Mouse (Mus musculus) induced T-regulatory cell, adult 2 months (primary cell): ENCODE results near the gene Tmem121b.
A peak's percentile ranks its signal among the peaks of the same experiment; 100 is the strongest.

Experiments used
- DNase-seq: peaks from one replicate; pipeline ENCODE4 v3.0.0-alpha.2; 2012; ENCODE audit warnings: low read depth

Tmem121b gene

GRCm38 (mm10) chr6:120465393-120465792 is 28.2 kb downstream of the Tmem121b start:
- peak; percentile 34 for DNase-seq

DNA sequence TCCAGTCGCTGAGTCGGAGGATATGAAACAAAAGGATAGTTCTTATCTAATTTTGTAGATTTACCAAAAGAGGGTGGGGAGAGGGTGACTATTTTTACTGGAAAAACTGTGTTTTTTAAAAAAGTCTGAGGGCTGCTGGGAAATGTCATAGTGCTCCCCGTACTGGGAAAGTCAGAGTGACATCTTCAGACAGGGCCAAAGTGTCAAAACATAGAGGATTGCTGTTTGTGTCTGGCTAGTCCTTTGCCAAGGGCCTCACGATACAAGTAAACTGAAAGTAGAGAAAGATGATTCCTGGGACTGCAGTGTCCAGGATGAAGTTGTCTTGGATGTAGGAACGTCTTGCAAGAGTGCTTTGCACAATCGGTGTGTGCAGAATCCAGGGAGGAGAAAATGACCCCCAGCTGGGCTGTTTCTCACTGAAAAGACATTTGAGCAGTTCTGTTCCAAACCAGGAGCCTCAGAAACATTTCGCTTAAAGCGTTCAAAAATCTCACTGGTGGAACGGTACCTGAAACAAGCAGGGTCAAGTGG is 29.1 kb downstream of the Tmem121b start:
- DNase-seq, result peak; percentile 38

DNA sequence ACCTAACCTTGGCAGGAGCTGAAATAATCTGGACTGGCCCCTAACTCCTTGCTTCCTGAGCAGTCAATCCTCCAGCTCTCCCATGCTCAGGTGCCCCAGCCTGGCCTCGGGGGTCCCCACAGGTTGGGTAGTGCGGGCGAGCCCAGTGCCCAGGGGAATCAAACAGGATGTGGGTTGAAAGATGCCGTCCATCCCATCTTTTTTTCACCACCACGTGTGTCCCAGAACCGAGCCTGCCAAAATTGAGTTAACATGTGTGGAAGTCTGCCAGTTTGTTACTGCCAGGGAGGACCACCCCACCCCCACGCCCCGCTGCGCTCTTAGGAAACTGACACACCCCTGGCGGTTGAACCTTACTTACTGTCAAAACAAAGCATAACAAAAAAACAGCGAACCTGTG is 29.7 kb downstream of the Tmem121b start:
- DNase-seq, result peak; percentile 83

DNA sequence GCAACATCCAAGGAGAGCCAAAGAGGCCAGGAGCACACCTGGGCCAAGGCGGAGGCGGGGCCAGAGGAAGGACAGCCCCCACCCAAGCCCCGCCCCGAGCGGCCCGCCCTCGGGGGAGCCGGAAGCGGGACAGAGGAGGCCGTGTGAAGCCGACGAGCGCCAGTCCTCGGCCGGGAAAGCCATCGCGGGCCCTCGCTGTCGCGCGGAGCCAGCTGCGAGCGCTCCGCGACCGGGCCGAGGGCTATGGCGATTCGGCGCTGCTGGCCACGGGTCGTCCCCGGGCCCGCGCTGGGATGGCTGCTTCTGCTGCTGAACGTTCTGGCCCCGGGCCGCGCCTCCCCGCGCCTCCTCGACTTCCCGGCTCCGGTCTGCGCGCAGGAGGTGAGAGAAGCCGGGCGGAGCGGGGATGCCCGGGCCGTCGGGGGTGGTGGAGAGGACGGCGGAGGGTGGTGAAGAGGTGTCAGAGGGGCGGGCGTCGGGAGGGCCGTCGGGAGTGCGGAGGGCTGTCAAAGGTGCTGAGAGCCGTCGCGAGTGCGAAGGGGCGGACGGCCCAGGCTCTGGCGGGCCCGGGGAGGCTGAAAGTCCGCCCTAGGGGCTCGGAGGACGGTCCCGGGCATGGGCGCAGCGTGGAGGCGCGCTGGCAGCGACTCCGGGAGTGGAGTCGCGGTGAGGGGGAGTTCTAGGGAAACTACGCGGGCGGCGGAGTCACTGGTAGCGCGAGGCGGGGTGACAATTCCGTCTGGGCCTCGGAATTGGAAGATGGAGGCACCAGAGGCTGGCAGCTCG is 30.3 kb downstream of the Tmem121b start, which contains the start of gene Il17ra:
Gene Il17ra, plus strand, starts transcription at position 162 of the 786 bp plus-strand sequence.
- DNase-seq, result peak; percentile 92

DNA sequence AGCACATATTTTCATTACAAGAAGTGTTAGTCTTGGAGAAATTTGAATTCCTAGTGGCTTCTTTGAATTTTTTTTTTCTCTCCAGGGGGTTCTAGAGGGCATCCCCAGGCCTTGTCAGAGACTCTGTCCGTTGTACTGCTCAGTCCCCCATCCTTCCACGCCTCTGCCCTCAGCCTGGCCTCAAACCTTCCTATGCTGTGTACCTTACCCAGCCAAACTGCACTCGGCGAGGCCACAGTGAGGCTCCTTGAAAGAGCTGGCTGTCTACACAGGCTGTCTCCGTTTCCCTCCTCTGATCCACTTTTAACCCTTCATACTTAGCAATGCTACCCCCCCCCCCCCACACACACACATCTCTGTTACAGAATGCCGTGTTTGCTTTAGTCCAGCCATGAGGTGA is 31.4 kb downstream of the Tmem121b start:
- no peak for DNase-seq

- no peak for DNase-seq
Measured at GRCm38 (mm10) chr6:120461217-120461616, 32.4 kb downstream of the Tmem121b start.

- DNase-seq, result no peak
Measured at GRCm38 (mm10) chr6:120457751-120458150, 35.9 kb downstream of the Tmem121b start.

DNA sequence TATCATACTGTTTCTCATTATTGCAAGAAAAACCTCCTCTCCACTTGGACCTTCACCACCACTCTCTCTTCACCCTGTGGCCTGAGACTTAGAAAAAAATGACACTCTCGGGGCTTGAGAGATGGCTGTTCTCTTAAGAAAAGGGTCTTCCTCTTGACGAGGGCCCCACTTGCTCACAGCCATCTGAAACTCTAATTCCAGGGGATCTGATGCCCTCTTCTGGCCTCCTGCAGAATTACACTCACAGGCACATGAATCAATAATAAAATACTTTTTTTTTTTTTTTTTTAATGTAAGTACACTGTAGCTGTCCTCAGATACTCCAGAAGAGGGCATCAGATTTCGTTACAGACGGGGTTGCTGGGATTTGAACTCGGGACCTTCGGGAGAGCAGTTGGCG is 36.5 kb downstream of the Tmem121b start:
- peak; percentile 59 for DNase-seq

DNA sequence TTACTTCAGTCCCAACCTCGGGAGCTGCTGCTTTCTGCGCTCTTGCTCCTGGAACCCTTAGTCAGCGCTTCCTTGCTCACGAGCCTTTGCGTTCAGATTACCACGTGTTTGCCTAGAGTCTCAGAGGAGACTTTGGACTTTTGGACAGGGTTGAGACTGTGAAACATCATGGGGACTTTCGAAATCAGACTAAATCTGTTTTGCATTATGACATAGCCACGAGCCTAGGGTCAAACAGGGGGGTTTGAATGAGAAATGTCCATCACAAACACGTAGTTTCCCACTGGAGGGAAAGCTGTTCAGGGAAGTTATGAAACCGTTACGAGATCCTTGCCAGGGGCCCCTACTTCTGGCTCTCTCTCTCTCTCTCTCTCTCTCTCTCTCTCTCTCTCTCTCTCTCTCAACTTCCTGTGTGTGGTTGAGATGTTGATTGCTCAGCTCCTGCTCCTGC is 39.0 kb downstream of the Tmem121b start:
- peak; percentile 63 for DNase-seq

DNA sequence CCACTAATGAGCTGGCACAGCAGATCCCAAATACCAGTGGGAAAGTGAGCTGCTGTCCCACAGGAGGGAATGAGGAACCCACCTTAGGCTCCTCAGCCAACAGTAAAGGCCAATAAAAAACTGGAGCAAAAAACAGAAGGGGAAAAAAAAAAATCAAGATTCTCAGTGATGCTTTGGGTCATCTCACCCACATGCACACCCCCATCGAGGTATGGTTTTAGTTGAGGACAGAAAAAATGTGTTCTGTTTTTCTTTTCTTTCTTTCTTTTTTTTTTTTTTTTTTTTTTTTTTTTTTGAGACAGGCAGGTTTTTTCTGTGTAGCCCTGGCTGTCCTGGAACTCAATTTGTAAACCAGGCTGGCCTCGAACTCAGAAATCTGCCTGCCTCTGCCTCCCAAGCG is 40.1 kb downstream of the Tmem121b start:
- no peak for DNase-seq

DNA sequence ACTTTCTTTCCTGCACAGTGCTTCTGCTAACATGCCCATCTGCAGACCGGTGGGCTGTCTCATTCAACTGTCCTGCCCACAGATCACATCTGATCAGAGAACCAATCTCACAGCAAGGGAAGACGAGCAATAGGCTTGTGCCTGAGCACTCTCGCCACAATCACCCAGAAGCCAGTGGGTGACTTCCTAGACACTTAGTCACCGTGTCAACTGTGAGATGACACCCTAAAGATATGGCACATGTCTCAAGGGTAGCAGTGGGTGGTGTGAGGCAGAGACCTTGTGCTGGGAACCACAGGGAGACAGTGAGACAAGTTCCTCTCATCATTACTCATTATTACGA is 40.5 kb downstream of the Tmem121b start:
- peak; percentile 59 for DNase-seq

DNA sequence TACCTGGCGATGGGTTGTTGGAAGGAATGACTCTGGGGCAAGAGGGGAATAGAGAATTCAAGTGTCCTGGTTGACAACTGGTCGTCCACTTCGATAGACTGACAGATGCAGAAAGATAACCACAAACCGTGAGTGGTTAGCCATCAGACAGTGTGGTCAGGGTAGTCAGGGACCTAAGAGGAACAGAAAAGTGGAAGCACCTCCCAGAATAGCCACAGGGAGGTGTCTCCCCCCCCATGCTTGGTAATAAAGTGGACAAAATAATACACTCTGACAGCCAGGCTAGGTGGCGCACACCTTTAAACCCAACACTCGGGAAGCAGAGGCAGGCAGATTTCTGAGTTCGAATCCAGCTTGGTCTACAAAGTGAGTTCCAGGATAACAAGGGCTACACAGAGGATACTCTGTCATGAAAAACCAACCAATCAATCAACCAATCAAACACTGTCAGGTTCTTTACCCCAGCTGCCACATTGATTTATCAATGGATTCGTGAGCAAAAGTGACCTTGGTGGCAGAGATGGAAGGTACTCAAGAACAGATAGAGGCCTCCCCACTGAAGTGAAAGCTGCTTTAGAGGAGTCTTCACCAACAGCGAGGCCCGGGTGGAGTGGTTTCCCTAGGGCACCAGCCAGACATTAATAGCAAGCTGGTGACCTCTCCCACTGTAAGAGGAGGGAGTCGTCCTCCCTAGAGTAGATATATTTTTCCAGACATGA is 41.1 kb downstream of the Tmem121b start:
- no peak for DNase-seq

DNA sequence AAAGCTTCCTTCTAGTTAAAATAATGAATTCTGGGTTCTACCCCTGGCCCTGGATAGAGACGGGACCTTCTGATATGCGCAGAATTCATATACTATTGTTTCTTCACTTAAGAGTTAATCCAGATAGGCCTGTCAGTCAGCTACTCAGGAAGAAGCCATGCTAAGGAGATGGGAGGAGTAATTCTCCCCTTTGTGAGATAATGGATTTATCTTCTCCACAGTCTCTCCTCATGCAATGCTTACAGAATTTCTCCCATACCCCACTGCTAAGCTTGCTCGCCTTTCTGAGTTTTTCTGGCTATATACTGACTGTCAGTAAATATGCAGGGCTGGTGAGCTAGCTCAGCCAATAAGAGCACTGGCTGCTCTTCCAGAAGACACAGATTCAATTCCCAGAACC is 43.4 kb downstream of the Tmem121b start:
- DNase-seq, result no peak

- DNase-seq, result no peak
Measured at GRCm38 (mm10) chr6:120443363-120444355, 49.9 kb downstream of the Tmem121b start.

GRCm38 (mm10) chr6:120442171-120442749 is 51.3 kb downstream of the Tmem121b start:
- no peak for DNase-seq
